Mouse (Mus musculus): Measurements from ENCODE around the gene Cmip.
"Not testable (repeated sequence)": the region's sequence is repeated elsewhere in the genome, so short reads cannot be mapped to it uniquely, and the experiment has no call there.

Cmip gene

GRCm38 (mm10) chr8:117421838-117422237 lies 165.0 kb downstream of the Cmip start:
- DNase-seq (ENCODE audit: low spot score), result no peak

DNA sequence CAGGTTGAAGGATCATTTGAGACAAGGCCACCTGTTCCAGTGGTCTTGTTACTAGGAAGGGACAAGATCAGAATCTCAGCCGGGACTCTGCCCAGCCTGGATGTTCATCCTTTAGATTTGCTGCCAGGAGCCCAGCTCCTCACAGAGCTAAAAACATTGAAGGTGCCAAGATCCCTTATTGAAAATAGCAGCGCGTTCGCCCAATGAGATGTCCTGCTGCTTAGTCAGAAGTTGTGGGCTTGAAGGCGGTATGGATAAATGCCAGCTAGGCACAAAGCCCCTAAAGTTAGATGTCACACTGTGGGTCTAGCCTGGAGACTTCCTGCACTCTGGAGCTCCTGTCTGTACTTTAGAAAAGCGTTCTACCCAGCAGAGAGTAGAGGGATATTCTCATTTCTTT lies 165.5 kb downstream of the Cmip start:
- DNase-seq (ENCODE audit: low spot score), result no peak

DNA sequence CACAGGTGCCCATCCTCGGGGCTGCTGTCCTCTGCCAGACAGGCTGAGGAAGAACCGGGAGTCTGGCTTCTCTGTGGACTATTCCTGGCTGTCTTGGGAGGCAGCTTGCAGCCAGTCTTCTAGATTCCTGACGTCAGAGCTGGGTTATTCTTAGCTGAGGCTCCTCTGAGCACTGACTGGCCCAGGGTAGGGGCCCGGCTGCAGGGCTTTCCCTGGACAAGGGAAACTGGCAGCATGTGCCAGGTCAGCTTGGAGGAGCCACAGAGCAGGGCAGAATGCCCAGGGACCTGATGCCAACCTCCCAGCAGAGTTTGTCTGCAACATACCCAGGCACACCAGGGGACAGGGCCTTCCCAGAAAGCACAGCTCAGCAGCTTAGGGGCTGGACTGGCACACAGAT lies 166.2 kb downstream of the Cmip start:
- DNase-seq (ENCODE audit: low spot score), result no peak

- DNase-seq (ENCODE audit: low spot score), result not testable (repeated sequence)
These were observed 171.0 kb downstream of the Cmip start for GRCm38 (mm10) chr8:117427816-117428215.

GRCm38 (mm10) chr8:117428524-117429162 lies 171.8 kb downstream of the Cmip start:
- DNase-seq (ENCODE audit: low spot score), result no peak

- DNase-seq (ENCODE audit: low spot score), result no peak
These were observed 173.8 kb downstream of the Cmip start for GRCm38 (mm10) chr8:117430624-117431023.

- DNase-seq (ENCODE audit: low spot score), result no peak
These were observed 174.7 kb downstream of the Cmip start for GRCm38 (mm10) chr8:117431554-117431953.

- DNase-seq (ENCODE audit: low spot score), result no peak
These were observed 175.2 kb downstream of the Cmip start for GRCm38 (mm10) chr8:117432111-117432510.

DNA sequence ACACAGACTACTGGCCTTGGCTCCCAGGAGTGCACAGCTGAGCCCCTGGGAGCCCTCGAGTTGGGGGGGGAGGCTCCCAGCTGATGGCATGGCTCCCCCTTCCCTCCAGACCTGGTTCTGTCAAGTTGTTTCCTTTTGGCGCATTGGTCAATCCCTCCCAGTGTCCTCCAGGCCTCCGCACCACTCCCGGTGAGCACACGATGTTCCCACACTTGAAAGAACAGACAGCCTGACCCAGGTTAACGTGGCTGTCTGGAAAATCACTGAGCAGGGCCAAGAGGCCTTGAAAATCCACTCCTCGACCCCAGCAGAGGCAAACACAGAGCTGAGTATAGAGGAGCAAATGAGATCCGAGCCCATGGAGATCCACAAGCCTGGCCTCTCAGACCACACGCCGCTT lies 177.1 kb downstream of the Cmip start:
- no peak for DNase-seq (ENCODE audit: low spot score)

DNA sequence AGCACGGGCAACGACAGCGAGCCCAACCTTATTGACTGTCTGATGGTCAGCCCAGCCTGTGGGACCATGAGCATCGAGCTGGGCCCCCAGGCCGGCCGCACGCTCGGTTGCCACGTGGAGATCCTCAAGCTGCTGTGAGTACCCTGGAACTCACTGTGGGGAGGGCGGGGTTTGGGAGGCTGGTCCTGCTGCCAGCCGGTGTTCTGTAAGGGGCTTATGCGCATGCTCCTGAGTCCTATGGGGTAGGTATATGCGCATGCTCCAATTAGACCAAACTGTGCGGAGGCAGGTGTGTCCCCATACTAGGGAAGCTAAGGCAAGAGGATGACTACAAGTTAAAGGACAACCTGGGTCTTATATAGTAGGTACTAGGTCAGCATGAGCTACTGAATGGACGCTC lies 179.9 kb downstream of the Cmip start:
- DNase-seq (ENCODE audit: low spot score), result no peak

- no peak for DNase-seq (ENCODE audit: low spot score)
These were observed 180.8 kb downstream of the Cmip start for GRCm38 (mm10) chr8:117437616-117438015.

- DNase-seq (ENCODE audit: low spot score), result no peak
These were observed 183.5 kb downstream of the Cmip start for GRCm38 (mm10) chr8:117440317-117440716.

- no peak for DNase-seq (ENCODE audit: low spot score)
These were observed 183.9 kb downstream of the Cmip start for GRCm38 (mm10) chr8:117440759-117441158.

GRCm38 (mm10) chr8:117445507-117445906 lies 188.6 kb downstream of the Cmip start:
- no peak for DNase-seq (ENCODE audit: low spot score)

DNA sequence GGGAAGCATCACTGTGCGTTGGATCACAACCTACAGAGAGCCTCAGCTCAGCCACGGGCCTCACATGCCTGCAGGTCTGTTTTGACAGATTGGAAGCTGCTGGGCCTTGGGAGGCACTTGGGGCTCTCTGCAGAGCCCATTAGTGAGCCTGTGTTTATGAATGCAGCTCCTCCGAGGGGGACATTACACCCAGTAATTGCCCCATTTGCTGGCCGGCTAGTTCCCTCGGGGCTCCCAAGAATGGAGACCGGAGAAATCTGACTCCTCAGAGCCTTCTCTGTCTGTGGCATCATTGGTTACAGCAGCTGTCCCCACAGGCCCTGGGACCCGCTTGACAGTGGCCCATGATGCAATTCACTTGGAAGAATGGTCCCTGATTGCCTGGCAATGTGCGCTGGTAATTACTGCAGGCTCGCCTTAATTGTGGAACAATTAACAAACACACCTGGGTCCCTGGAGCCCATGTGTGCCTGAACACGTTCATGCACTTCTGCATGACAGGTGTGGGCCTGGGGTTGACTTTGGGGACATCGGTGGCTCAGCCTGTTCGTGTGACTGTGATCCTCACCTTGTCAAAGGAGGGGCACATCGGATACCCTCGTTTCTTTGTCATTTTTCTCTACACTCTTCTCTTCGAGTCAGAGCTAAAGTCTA lies 189.6 kb downstream of the Cmip start:
- peak; percentile 13 for DNase-seq (ENCODE audit: low spot score)

DNA sequence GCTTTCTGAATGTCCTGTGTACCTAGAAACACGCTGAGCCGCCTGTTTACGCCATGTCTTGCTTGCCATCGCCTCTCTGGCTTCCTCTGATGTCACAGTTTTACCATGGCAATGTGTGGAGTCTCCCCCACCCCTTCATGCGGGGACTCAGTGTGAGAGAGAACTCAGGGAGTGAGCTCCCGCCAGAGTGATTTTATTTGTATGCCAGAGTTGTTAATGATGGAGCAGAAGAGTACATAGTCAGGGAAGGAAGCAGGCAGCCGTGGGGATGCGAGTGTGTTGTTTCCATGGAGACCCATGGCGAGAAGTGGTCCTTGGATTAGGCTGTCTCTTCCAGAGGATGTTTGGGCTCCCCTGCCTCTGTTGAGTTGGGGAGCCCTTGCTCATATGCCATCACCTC lies 194.2 kb downstream of the Cmip start:
- no peak for DNase-seq (ENCODE audit: low spot score)

GRCm38 (mm10) chr8:117453974-117454373 lies 197.1 kb downstream of the Cmip start:
- no peak for DNase-seq (ENCODE audit: low spot score)

DNA sequence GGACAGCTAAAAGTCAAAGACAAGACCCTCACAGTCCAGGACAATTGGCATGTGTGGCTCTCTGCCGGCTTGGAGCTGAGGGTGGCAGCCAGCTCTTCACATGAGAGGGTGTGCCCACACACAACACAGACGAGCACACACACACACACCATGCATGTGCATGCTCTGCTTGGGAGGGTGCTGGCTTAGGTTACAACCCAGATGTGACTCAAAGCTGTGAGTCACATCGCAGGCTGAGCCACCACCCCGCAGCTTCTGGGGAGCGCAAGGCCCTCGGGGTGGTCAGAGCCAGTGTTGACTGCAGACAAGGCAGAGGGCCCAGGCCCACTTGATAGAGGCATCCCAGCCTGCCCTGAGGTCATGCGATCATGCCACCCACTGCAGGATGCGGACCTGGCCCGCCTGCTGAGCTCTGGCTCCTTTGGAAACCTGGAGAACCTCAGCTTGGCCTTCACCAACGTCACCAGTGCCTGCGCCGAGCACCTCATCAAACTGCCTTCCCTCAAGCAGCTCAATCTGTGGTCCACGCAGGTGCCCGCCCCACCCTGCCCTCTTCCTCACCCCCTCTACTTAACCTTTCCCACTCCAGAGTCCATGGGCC lies 197.8 kb downstream of the Cmip start:
- DNase-seq (ENCODE audit: low spot score), result no peak

- DNase-seq (ENCODE audit: low spot score), result no peak
These were observed 198.8 kb downstream of the Cmip start for GRCm38 (mm10) chr8:117455701-117456100.

- DNase-seq (ENCODE audit: low spot score), result peak; percentile 36
These were observed 201.6 kb downstream of the Cmip start for GRCm38 (mm10) chr8:117458440-117458839.

- DNase-seq (ENCODE audit: low spot score), result no peak
These were observed 205.9 kb downstream of the Cmip start for GRCm38 (mm10) chr8:117462701-117463284.

- no peak for DNase-seq (ENCODE audit: low spot score)
These were observed 207.7 kb downstream of the Cmip start for GRCm38 (mm10) chr8:117464525-117464924.

GRCm38 (mm10) chr8:117465250-117465649 lies 208.4 kb downstream of the Cmip start:
- peak; percentile 86 for DNase-seq (ENCODE audit: low spot score)

All from embryo, embryonic 10 days (tissue).